Mouse (Mus musculus): ENCODE results near the gene Tnk2. TPM values are rescaled to one million over a fixed set of nuclear protein-coding genes. Genes with fewer than 3 reads are reported as not detected.

Tnk2 gene
- total RNA-seq (2015; ENCODE audit: low replicate concordance) (124 and 134 TPM in 2 replicates), total RNA-seq (2017; ENCODE audit: low replicate concordance) (62.9 and 115 TPM in 2 replicates)

DNA sequence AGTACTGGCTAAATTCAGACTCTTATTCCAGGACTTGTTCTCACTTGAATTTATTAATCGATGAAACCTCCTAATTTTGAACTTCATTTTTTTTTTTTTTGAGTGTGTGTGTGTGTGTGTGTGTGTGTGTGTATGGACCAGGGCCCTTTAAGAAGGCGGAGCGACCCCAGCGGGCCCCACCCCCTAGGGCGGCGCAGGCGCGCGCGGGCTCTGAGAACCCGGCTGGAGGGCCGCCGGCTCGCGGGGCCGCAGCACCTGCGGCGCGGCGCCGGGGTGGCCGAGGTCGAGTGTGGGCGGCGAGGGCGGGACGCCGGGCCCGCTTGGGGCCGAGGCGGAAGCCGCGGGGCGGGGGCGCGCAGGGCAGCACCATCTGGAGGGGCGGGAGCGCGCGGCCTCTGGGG lies at the start of gene Tnk2:
TSS of gene Tnk2 (plus strand) at position 214 of the 401 bp plus-strand sequence.
- ATAC-seq (replicated peaks; ENCODE audit: low FRiP score, poor library complexity, severe bottlenecking): peak; percentile 75

DNA sequence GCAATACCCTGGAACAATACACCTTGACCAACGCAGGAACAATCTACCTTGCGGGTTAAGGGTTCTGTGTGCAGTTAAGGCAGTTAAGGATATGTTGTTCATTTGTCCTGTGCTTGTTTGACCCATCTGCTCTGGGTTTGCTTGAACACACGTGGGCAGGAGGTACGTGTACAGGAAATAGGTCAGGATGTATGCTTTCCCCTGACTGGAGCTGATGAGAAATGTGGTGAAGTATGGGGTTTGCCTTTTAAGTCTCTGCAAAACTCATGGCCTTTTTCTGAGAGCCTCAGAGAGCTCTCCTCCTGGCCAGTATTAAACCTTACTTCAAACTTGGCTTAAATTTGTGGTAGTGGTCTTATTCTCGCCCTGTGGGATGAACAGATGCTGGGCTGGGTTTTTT lies 49.8 kb upstream of the Tnk2 start:
- no peak for ATAC-seq (replicated peaks; ENCODE audit: low FRiP score, poor library complexity, severe bottlenecking)

DNA sequence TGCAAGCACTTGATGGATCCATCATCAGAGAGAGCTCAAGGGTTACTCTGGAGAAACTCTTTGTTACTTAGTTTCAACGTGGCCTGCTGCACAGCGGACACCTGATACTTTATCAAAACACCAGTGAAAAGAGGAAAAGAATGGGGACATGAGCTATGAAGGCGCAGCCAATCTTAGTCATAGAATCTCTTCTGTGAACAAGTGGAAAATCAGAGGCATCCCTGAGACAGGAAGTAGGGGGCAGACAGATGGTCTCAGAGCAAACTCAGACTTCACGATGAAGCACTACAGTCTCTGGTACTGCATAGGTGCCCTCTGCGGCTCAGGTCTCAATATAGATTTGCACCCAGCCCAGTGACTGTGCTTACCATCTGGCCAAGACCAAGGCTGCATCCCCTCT lies 49.0 kb upstream of the Tnk2 start:
- no peak for ATAC-seq (replicated peaks; ENCODE audit: low FRiP score, poor library complexity, severe bottlenecking)

DNA sequence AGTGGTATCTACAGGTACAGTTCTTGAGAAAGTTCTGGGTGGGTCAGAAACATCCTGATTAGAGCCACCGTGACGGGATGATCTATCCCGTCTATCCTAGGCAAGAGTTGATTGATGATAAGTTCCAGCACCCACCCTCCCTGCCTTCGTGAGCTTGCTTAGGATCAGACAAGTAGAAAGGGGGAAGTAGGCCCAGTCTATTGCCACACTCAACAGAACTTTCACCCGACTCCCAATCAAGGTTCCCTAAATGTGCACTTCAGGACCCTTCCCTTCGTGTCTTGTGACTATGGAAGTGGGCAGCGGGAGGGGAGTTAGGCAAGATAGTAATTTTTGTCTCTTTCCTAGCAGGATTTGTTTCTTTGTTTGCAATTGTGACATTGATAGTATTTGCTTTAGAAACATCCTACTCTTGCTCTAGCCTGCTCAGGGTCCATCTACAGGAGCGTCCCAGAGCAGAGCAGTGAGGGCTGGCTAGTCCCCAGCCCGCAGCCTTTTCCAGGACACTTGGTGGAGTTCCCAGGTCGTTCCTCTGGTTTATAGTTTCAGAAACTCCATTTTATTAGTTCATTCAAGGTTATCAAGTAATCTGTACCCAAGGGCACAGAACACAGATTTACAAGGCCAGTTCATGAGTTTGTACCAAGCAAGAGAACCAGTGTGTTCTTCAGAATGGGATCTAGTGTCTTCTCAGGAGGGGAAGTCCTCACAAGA lies 48.4 kb upstream of the Tnk2 start:
- ATAC-seq (replicated peaks; ENCODE audit: low FRiP score, poor library complexity, severe bottlenecking): no peak

DNA sequence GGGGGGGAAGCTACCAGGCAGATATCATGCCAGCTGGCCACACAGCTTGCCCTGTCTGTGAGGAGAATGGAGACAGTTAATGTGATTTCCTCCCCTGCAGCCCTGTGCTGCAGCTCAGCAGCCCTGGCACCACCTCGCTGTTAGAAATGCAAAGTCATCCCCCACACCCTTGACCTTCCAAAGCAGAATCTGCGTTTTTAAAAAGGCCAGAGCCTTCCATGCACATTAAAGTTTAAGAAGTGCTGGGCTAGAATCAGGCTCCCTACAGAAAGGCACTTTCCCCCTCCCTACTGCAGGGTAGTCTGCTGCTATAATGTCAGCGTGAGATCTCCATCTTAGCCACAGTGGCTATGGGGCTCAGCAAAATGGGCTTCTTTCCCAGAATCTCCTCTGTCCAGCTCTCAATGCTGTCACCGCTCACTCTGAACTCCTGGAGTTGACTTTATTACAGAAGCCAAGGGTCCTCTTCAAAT lies 45.7 kb upstream of the Tnk2 start:
- peak; percentile 98 for ATAC-seq (replicated peaks; ENCODE audit: low FRiP score, poor library complexity, severe bottlenecking)

DNA sequence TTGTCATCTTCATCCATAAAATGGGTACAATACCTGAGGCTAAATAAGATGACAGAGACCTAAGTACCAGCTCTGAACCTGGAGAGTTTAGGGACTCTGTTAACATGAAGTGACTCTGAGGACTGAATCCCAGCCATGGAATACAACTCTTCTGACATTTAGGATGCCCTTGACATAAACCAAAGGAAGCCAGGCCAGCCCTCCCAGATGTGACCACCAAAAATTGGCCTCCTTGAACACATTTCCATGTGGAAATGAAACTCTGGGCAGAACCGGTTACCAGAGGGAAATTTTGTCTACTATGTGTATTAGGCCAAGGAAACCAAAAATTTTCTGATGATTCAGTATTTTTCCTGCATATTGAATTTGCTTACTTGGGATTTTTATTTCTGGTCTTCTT lies 44.5 kb upstream of the Tnk2 start:
- ATAC-seq (replicated peaks; ENCODE audit: low FRiP score, poor library complexity, severe bottlenecking): no peak

DNA sequence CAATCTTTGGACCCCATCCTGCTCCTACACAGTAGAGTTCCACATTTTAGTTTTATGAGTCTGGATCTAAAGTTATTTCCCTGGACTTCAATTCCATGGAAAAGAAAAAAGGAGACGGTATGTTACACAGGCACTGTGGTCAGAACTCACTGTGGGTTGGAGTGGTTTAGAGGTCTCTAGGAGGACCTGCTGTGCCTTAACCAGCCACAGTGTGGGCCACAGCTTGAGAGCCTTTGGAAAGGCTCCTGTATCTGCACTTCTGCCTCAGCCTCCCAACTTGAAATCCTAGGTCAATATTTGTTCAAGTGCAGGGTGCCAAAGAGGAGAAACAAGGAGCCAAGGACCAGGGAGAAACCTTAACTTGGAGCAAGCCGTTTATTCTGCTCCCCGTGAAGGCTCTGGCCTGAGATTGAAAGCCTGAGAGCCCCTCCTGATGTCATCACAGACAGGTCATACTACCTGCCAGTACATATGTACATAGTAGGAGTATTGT lies 41.4 kb upstream of the Tnk2 start:
- ATAC-seq (replicated peaks; ENCODE audit: low FRiP score, poor library complexity, severe bottlenecking): no peak

DNA sequence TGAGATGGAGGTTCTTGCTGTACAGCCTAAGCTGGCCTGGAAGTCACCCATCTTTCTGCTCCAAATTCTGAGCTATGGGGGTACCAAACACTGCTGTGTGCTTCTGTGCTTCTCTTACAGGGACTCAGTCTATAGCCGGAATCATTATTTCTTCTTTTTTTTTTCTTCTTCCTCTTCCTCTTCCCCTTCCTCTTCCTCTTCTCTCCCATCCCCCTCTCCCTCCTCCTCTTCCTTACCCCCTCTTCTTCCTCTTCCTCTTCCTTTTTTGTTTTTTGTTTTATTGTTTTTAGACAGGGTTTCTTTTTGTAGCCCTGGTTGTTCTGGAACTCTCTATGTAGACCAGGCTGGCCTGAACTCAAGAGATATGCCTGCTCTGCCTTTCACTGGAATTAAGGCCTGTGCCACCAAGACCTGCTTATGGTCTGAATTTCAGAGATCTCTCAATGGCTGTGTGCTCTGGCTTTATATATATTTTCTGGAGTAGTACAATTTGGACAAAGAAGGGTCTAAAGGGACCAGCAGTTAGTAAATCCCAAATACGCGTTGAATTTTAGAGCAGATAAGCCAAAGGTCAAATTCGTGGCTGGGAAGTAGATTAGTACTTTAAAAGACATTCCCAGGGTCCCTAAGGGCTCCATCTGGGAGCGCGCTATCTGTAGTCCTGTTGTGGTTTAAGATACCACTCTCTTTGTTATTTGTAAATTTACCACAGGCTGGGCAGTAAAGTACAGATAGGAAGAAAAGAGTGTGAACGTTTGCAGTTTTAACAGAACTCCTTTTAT lies 35.9 kb upstream of the Tnk2 start:
- no peak for ATAC-seq (replicated peaks; ENCODE audit: low FRiP score, poor library complexity, severe bottlenecking)

DNA sequence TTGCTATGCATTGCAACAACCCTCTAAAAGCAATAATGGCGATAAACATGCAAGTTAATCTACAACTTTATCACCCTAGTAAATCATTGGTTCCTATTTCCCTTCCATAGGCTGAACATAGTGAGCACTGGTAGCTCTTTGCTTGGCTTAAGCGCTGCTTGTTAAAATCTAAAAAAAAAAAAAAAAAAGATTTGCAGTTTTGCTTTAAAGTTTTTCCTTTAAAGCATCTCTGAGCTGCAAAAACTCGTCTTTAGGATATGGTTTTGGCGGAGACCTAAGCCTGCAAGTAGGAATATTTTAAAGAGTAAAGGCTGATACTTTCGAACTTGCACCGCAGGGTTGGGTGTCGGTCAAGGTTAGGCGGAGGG lies 35.3 kb upstream of the Tnk2 start:
- no peak for ATAC-seq (replicated peaks; ENCODE audit: low FRiP score, poor library complexity, severe bottlenecking)

DNA sequence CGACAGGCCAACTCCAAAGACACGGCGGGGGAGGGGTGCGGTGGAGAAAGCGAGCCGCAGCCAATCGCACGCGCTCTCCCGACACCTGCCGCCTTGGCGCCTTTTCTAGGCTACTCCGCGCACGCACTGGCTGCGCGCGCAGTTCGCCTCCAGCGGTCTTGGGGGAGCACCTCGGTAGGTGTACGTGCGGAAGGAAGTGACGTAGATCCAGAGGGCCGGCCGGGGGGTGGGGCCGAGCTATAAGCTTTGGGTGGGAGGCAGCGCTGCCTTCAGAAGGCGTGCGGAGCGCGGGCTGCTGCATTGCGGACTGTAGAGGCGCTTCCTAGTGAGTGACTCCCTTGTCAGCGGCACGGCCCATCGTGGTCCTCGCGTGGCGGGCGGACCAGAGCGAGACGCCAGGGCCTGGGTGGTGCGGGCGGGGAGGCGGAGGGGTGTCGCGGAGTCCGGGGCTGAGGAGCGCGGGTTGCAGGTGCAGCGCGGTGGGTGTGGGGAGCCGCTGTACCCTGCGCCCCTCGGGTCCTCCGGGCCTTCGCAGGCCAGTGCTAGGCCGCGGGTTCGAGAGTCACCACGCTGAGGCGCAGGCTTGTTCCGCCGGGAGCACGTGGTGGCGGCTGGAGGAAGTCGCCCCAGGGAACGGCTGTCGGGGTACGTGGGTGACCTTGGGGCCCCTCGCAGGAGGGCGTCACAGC lies 34.8 kb upstream of the Tnk2 start, which contains the start of gene Tfrc:
TSS of gene Tfrc (plus strand) at position 209 of the 689 bp plus-strand sequence.
- ATAC-seq (replicated peaks; ENCODE audit: low FRiP score, poor library complexity, severe bottlenecking): peak; percentile 85

DNA sequence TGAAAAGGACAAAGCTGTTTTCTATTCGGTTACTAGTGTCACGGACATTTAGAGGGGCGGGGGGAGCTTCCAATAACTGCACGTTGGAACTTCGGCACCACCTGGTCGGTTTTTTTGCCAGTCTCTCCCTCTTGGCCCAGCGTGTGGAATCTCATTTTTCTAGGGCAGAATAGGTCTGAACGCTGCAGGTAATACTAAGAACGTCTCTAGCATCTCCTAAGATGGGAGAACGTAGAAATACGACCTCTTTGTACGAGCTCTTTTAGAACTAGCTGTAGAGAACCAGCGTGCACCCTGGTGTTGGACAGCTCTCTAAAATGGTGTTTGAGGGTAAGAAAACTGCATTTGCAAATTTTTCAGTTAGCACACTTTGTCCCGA lies 34.3 kb upstream of the Tnk2 start:
- ATAC-seq (replicated peaks; ENCODE audit: low FRiP score, poor library complexity, severe bottlenecking): no peak

DNA sequence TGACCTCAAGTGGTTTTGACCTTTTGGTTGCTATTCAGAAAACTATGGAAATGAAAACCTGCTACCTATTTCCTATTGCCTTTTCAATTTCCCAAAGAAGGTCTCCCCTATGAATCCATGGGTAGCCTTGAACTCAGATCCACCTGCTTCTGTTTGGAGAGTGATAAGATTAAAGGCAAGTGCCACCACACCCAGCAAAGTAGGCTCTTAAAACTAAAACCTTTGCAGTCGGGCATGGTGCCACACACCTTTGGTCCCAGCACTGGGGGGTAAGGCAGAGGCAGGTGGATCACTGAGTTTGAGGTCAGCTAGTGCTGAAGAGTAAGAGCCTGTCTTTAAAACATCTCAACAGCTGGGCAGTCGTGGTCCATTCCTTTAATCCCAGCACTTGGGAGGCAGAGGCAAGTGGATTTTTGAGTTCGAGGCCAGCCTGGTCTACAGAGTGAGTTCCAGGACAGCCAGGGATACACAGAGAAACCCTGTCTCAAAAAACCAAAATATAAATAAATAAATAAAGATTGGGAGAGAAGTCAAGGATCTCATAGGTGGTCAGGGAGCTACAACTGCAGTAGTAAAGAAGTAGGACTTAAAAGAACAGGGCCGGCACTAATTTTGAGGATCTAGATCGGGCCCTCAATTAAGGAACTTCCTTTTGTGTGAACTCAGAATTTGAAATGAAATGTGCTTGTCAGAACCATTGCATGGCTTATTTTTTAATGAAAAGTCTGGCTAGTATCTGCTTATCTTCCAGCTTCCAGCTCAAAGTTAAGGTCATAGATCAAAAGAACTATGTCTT lies 33.0 kb upstream of the Tnk2 start:
- ATAC-seq (replicated peaks; ENCODE audit: low FRiP score, poor library complexity, severe bottlenecking): peak; percentile 52

DNA sequence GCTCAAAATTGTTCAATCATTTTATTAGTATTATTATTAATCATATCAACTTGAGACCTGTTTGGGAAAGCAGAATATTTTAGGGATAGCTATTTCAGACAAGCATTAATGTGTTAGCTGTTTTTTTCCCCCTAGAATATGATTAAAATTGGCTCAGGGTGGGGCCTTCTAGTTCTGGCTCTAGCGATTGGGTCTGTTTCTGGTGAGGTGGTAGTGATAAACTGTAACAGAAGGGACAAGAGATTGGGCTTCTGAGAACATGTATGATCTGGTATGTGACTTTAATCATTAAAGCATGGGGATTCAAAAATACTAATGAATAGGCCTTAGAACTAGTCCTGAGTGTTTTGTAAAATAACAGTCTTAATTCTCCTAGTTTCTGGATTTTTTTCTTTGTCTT lies 31.6 kb upstream of the Tnk2 start:
- ATAC-seq (replicated peaks; ENCODE audit: low FRiP score, poor library complexity, severe bottlenecking): peak; percentile 67

DNA sequence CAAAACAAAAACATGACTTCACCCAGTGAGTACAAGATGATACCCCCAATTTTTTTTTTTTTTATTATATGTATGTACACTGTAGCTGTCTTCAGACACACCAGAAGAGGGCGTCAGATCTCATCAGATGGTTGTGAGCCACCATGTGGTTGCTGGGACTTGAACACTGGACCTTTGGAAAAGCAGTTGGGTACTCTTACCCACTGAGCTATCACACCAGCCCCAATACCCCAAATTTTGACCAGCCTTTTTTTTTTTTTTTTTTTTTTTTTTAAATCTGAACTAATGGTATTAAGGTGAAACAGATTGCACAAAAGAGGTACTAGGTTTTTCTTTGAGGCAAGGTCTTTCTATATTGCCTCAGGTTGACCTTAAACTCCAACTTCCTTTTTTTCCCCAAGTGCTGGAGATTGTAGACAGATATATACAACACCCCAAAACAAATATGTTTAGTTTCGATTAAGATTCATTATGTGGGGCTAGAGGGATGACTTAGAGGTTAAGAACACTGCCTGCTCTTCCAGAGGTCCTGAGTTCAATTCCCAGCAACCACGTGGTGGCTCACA lies 30.3 kb upstream of the Tnk2 start:
- no peak for ATAC-seq (replicated peaks; ENCODE audit: low FRiP score, poor library complexity, severe bottlenecking)

DNA sequence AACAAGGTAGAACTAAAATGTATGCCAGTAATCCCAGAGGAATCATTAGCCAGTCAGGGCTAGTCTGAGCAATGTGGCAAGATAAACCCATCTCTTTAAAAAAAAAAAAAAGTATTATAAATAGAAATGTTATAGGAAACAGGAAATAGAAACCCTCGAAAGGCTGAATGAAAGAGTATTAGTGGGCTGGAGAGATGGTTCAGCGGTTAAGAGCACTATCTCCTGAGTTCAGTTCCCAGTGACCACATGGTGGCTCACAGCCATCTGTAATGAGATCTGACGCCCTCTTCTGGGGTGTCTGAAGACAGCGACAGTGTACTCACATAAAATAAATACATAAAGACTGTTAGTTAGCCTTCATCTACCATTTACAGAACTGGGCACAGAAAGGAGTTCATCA lies 29.6 kb upstream of the Tnk2 start:
- ATAC-seq (replicated peaks; ENCODE audit: low FRiP score, poor library complexity, severe bottlenecking): no peak

DNA sequence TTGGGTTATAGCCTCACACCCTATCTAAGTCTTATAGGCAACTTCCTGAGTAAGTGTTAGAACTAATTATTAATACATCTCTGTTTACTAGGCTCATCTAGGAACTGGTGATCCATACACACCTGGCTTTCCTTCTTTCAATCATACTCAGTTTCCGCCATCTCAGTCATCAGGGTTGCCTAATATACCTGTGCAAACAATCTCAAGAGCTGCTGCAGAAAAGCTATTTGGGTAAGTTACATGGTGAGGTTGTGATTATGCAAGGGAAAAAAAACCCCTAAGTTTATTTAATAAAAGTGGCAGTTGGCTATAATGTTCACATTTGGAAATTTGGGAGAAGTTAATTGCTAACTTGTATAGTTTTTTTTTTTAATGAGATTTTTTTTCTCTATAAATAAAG lies 24.7 kb upstream of the Tnk2 start:
- ATAC-seq (replicated peaks; ENCODE audit: low FRiP score, poor library complexity, severe bottlenecking): no peak

DNA sequence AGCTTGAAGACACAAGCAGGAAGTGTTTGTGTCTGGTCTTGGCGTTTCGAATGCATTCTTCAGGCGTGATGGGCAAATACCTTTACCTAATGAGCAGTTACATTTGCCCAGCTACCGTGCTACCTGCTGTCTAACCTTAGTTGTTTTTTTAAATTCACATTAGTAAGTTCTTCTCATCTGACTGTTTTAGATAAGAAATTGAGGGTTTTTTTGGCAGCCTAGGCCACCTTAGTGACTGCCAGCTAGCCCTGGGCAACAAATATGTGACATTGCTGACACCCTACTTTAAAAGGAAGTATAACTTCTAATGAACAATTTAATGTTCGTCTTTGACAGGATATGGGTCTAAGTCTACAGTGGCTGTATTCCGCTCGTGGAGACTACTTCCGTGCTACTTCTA lies 15.5 kb upstream of the Tnk2 start:
- no peak for ATAC-seq (replicated peaks; ENCODE audit: low FRiP score, poor library complexity, severe bottlenecking)

DNA sequence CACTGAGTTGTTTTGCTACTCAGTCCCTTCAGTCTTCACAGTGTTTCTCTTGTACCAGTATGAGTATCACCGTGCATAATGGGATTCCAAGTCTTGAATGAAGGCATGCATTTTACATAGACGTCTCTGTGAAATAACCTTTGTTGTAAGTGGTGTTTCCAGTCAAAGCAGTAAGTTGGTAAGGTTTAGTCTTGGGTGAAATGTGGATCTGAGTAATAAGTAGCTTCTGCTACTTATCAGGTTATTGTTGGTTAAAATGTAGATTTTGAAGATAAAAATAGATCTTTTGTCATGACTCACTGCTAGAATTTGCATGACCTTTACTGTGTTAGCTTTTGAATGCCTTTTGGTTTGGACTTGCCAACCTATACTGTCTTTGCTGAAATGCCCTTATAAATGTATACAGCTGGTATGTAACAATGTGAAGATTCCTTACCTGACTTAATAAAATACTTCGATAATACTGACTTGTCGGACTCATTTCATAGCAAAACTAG lies 11.3 kb upstream of the Tnk2 start:
- ATAC-seq (replicated peaks; ENCODE audit: low FRiP score, poor library complexity, severe bottlenecking): no peak

DNA sequence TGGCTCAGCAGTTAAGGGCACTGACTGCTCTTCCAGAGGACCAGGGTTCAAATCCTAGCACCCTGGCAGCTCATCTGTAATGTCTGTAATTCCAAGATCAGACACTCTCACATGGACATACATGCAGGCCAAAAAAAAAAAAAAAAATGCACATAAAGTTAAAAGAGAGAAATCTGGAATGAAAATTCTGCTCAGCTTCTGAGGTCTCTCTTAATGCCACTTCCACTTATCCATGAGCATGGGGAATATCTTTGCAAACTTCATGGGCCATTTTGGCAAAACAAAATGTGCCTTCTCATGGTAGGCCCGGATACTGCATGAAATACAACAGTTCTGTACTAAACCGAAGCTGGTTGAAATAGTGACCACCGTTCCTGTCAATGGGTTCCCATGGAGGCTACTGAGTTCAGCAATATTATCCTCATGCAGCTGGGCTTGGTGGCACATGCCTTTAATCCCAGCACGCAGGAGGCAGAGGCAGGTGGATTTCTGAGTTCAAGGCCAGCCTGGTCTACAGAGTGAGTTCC lies 10.1 kb upstream of the Tnk2 start:
- no peak for ATAC-seq (replicated peaks; ENCODE audit: low FRiP score, poor library complexity, severe bottlenecking)

Data from erythroid progenitor cell, adult 5-6 weeks (primary cell).